Mouse (Mus musculus) intestine, postnatal 0 days (tissue): Measurements from ENCODE around the gene Gm43552. TPM values are rescaled to one million over a fixed set of nuclear protein-coding genes. Genes with fewer than 3 reads are reported as not detected.

ENCODE experiments used
- ATAC-seq: fragments of 200-750 bp; cut with Nextera tagmentation; 2 replicates; pipeline ENCODE4 v1.8.0; 2017; ENCODE audit warnings: mild to moderate bottlenecking, moderate TSS enrichment, moderate library complexity
- H3K27ac ChIP-seq: fragments of 300-500 bp; sonication (generic); 2 replicates; pipeline ENCODE4 v1.5.1; 2014; ENCODE audit warnings: mild to moderate bottlenecking, low read depth, low read length, moderate library complexity
- H3K27me3 ChIP-seq: fragments of 300-500 bp; sonication (generic); replicated peaks from 2 replicates; pipeline ENCODE4 v1.6.1; 2014; ENCODE audit warnings: low read length, mixed read lengths; ENCODE audit not compliant: control insufficient read depth, insufficient read depth
- H3K36me3 ChIP-seq: fragments of 300-500 bp; sonication (generic); 2 replicates; pipeline ENCODE4 v1.6.1; 2014; ENCODE audit warnings: mild to moderate bottlenecking, moderate library complexity; ENCODE audit not compliant: control insufficient read depth, insufficient read depth
- H3K4me1 ChIP-seq: fragments of 300-500 bp; sonication (generic); replicated peaks from 2 replicates; pipeline ENCODE4 v1.6.1; 2014; ENCODE audit warnings: antibody characterized with exemption, low read length, mixed read lengths; ENCODE audit not compliant: control insufficient read depth, insufficient read depth
- H3K4me2 ChIP-seq: fragments of 300-500 bp; sonication (generic); replicated peaks from 2 replicates; pipeline ENCODE4 v1.6.1; 2014; ENCODE audit warnings: low read depth, mild to moderate bottlenecking, moderate library complexity
- H3K4me3 ChIP-seq: fragments of 300-500 bp; sonication (generic); 2 replicates; pipeline ENCODE4 v1.5.1; 2014; ENCODE audit warnings: low read depth, low read length
- H3K9ac ChIP-seq: fragments of 300-500 bp; sonication (generic); 2 replicates; pipeline ENCODE4 v1.6.1; 2014; ENCODE audit warnings: mild to moderate bottlenecking, low read depth, low read length
- H3K9me3 ChIP-seq: fragments of 300-500 bp; sonication (generic); 2 replicates; pipeline ENCODE4 v1.6.1; 2016; ENCODE audit warnings: mixed run types; ENCODE audit not compliant: control insufficient read depth
- CTCF ChIP-seq: sonication (generic); IDR thresholded peaks from 2 replicates; pipeline ENCODE4 v1.5.1; 2016; ENCODE audit warnings: low read depth, mild to moderate bottlenecking, control low read depth, antibody characterized with exemption, moderate library complexity
- WGBS: fragments of 180-500 bp; shearing (Covaris S2); extraction: QIAGEN DNeasy Blood & Tissue Kit; methylation state at CpG from one replicate; pipeline ENCODE4 v1.1.7; 2014; 5-methylcytosine and 5-hydroxymethylcytosine counted together
- polyA plus RNA-seq: library from polyadenylated mRNA; unstranded; fragments of >200 nt; fragmentation: Nextera tagmentation; extraction: Ambion mirVana; gene quantifications from 2 replicates; pipeline ENCODE4 v1.2.1, GENCODE M21; 2015

Gm43552 gene
- polyA plus RNA-seq, 1 experiment from 2014 or later, result not detected

- no peak for ATAC-seq
- Histone ChIP-seq H3K27ac (no peak overlapping the region), H3K9me3 (no peaks in the 10 kb centered on the region), H3K27me3 (no peaks in the 10 kb centered on the region), H3K36me3 (peaks cover 18% of the 10 kb centered on the region; the same call in 1 of the 2 replicates), H3K4me3 (no peak overlapping the region), H3K4me1 (no peaks in the 10 kb centered on the region), H3K4me2 (no peak overlapping the region), H3K9ac (no peak overlapping the region)
- TF ChIP-seq CTCF, result no peak
- 63% methylated on average over 7 of the region's 7 CpGs for WGBS
Measured at GRCm38 (mm10) chr5:65457086-65457827, 35.4 kb downstream of the Gm43552 start.

- Histone ChIP-seq H3K36me3 (peaks cover 37% of the 10 kb centered on the region; the same call in 1 of the 2 replicates), H3K27ac (no peak overlapping the region), H3K9ac (no peak overlapping the region), H3K4me2 (no peak overlapping the region), H3K27me3 (no peaks in the 10 kb centered on the region), H3K4me3 (no peak overlapping the region), H3K9me3 (no peaks in the 10 kb centered on the region), H3K4me1 (no peaks in the 10 kb centered on the region)
- TF ChIP-seq CTCF, result no peak
- ATAC-seq, result peak; percentile 55
- 36% methylated on average over 5 of the region's 5 CpGs for WGBS
Measured at GRCm38 (mm10) chr5:65454771-65455170, 37.9 kb downstream of the Gm43552 start.

GRCm38 (mm10) chr5:65448941-65449340 is 43.7 kb downstream of the Gm43552 start:
- no peak overlapping the region for H3K9ac ChIP-seq
- H3K9me3 ChIP-seq, result no peaks in the 10 kb centered on the region
- peaks cover 42% of the 10 kb centered on the region; the same call in 1 of the 2 replicates for H3K36me3 ChIP-seq
- no peaks in the 10 kb centered on the region for H3K27me3 ChIP-seq
- H3K4me1 ChIP-seq, result no peaks in the 10 kb centered on the region
- no peak overlapping the region for H3K4me2 ChIP-seq
- no peak for ATAC-seq
- TF ChIP-seq CTCF, result no peak
- 78% methylated on average over 4 of the region's 4 CpGs for WGBS
- H3K4me3 ChIP-seq, result no peak overlapping the region
- H3K27ac ChIP-seq, result no peak overlapping the region

GRCm38 (mm10) chr5:65447826-65448225 is 44.8 kb downstream of the Gm43552 start:
- no peaks in the 10 kb centered on the region for H3K27me3 ChIP-seq
- H3K36me3 ChIP-seq, result peaks cover 37% of the 10 kb centered on the region; the same call in 1 of the 2 replicates
- H3K9me3 ChIP-seq, result no peaks in the 10 kb centered on the region
- no peak for ATAC-seq
- no peak for TF ChIP-seq CTCF
- no peak overlapping the region for H3K27ac ChIP-seq
- H3K4me3 ChIP-seq, result no peak overlapping the region
- H3K4me1 ChIP-seq, result no peaks in the 10 kb centered on the region
- no peak overlapping the region for H3K4me2 ChIP-seq
- H3K9ac ChIP-seq, result no peak overlapping the region
- whole genome bisulfite sequencing, result 83% methylated on average over 2 of the region's 2 CpGs

GRCm38 (mm10) chr5:65446756-65447155 is 45.9 kb downstream of the Gm43552 start:
- ATAC-seq, result no peak
- Histone ChIP-seq H3K4me1 (no peaks in the 10 kb centered on the region), H3K27ac (no peak overlapping the region), H3K4me3 (no peak overlapping the region), H3K9ac (no peak overlapping the region), H3K9me3 (no peaks in the 10 kb centered on the region), H3K4me2 (no peak overlapping the region), H3K27me3 (no peaks in the 10 kb centered on the region), H3K36me3 (peaks cover 27% of the 10 kb centered on the region; the same call in 1 of the 2 replicates)
- 68% methylated on average over 2 of the region's 2 CpGs for WGBS
- TF ChIP-seq CTCF, result no peak

- Histone ChIP-seq H3K4me2 (no peak overlapping the region), H3K9me3 (no peaks in the 10 kb centered on the region), H3K4me1 (no peaks in the 10 kb centered on the region), H3K27ac (no peak overlapping the region), H3K4me3 (no peak overlapping the region), H3K27me3 (no peaks in the 10 kb centered on the region), H3K9ac (no peak overlapping the region), H3K36me3 (peaks cover 15% of the 10 kb centered on the region; the same call in 1 of the 2 replicates)
- ATAC-seq, result no peak
- WGBS, result 55% methylated on average over 3 of the region's 6 CpGs
- no peak for TF ChIP-seq CTCF
Measured at GRCm38 (mm10) chr5:65444981-65445380, 47.7 kb downstream of the Gm43552 start.

- no peak overlapping the region for H3K4me2 ChIP-seq
- no peak overlapping the region for H3K9ac ChIP-seq
- TF ChIP-seq CTCF, result no peak
Measured at GRCm38 (mm10) chr5:65438041-65438440, 54.6 kb downstream of the Gm43552 start.

More at GRCm38 (mm10) chr5:65438041-65438440, 54.6 kb downstream of the Gm43552 start:
- ATAC-seq, result no peak
- no peaks in the 10 kb centered on the region for H3K36me3 ChIP-seq
- H3K4me1 ChIP-seq, result no peaks in the 10 kb centered on the region
- no peaks in the 10 kb centered on the region for H3K27me3 ChIP-seq
- H3K9me3 ChIP-seq, result no peaks in the 10 kb centered on the region
- H3K27ac ChIP-seq, result no peak overlapping the region
- H3K4me3 ChIP-seq, result no peak overlapping the region
